Mouse (Mus musculus) midbrain, embryonic 15.5 days (tissue): ENCODE data around the gene Rbpms2. TPM values are rescaled to one million over a fixed set of nuclear protein-coding genes. Genes with fewer than 3 reads are reported as not detected.

Source experiments
- ATAC-seq: fragments of 200-750 bp; cut with Nextera tagmentation; replicated peaks from 2 replicates; pipeline ENCODE4 v1.8.0; 2017; ENCODE audit warnings: moderate TSS enrichment
- H3K27ac ChIP-seq: fragments of 300-500 bp; sonication (generic); 2 replicates; pipeline ENCODE4 v1.5.1; 2015; ENCODE audit warnings: mild to moderate bottlenecking, inconsistent platforms
- H3K27me3 ChIP-seq: fragments of 300-500 bp; sonication (generic); replicated peaks from 2 replicates; pipeline ENCODE4 v1.6.1; 2015; ENCODE audit warnings: inconsistent platforms
- H3K36me3 ChIP-seq: fragments of 300-500 bp; sonication (generic); replicated peaks from 2 replicates; pipeline ENCODE4 v1.6.1; 2015; ENCODE audit warnings: inconsistent platforms
- H3K4me1 ChIP-seq: fragments of 300-500 bp; sonication (generic); 2 replicates; pipeline ENCODE4 v1.6.1; 2015; ENCODE audit warnings: inconsistent platforms
- H3K4me2 ChIP-seq: fragments of 300-500 bp; sonication (generic); 2 replicates; pipeline ENCODE4 v1.6.1; 2015; ENCODE audit warnings: inconsistent platforms, mild to moderate bottlenecking, moderate library complexity
- H3K4me3 ChIP-seq: fragments of 300-500 bp; sonication (generic); 2 replicates; pipeline ENCODE4 v1.5.1; 2015; ENCODE audit warnings: mild to moderate bottlenecking, inconsistent platforms
- H3K9ac ChIP-seq: fragments of 300-500 bp; sonication (generic); 2 replicates; pipeline ENCODE4 v1.6.1; 2015; ENCODE audit warnings: mild to moderate bottlenecking, inconsistent platforms
- H3K9me3 ChIP-seq: fragments of 300-500 bp; sonication (generic); 2 replicates; pipeline ENCODE4 v1.6.1; 2016; ENCODE audit warnings: inconsistent platforms
- WGBS: fragments of 180-500 bp; shearing (Covaris S2); methylation state at CpG from one replicate; pipeline ENCODE4 v1.1.7; 2015; ENCODE audit warnings: mixed read lengths; 5-methylcytosine and 5-hydroxymethylcytosine counted together
- polyA plus RNA-seq: library from polyadenylated mRNA; unstranded; fragments of >200 nt; fragmentation: Nextera tagmentation; extraction: Ambion mirVana; gene quantifications from 2 replicates; pipeline ENCODE4 v1.2.1, GENCODE M21; 2015

Gene Rbpms2
- polyA plus RNA-seq, 1 experiment from 2014 or later, result 3.8 TPM

DNA sequence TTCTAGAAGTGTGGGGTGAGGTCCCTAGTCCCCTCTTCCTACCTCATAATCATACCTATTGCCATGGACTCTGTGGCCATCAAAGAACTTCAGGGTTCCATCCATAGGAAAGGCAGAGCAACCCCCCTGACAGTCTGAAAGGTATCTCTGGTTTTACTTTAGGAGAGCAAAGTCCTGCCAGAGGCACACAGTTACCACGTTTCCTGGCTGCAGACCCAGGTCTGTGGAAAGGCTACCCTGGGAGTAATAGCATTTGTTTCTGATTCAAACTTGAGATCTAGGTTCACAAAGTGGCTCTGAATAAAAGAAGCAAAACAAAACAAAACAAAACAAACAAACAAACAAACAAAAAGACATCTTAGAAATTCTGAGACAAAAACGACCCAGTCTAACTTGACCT, 5.2 kb upstream of the Rbpms2 start:
- H3K4me1 ChIP-seq, result peaks cover 6% of the 10 kb centered on the region
- no peak for ATAC-seq
- no peak overlapping the region for H3K4me2 ChIP-seq
- H3K27me3 ChIP-seq, result peaks cover 21% of the 10 kb centered on the region
- no peaks in the 10 kb centered on the region for H3K36me3 ChIP-seq
- no peaks in the 10 kb centered on the region for H3K9me3 ChIP-seq
- H3K4me3 ChIP-seq, result no peak overlapping the region
- no peak overlapping the region for H3K27ac ChIP-seq
- H3K9ac ChIP-seq, result no peak overlapping the region
- WGBS, result 74% methylated on average over 2 of the region's 2 CpGs

DNA sequence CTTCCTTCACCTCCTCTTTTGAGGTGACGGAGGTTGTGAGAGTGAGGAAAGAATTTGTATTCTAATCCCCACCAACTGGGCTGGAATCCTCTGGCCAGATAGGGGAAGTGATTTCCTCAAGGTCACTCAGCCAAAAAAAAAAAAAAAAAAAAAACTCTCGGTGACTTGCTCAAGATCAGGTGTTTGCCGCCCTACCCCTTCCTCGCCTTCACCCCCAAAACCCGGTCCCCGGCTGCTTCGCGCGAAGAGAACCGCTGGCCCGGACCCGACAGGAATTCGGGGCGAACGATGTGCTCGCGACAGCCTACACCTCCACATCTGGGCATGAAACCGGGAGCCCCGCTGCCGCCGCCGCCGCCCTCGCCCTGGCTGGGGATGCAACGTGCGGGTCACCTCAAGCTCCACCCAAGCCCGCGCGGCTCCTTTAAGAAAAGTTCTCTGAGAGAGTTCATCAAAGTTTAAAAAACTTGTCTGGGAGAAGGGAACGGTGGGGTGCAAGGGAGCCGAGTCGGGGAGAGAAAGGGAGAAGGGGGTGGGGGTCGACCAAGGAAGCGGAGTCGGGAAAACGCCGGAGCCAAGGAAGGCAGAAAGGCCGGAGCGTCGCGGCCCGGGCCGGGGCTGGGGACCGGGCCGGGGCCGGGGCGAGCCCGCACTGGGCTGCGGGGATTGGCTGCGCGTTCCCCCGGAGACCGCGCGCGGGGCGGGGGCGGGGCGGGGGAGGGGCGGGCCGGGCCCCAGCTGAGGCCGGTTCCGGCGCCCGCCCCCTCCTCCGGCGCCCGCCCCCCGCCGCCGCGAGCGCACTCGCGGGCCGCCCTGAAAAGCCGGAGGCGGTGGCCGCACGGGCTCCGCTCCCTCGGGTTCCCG, 551 bp downstream of the Rbpms2 start:
- no peak overlapping the region for H3K27ac ChIP-seq
- no peaks in the 10 kb centered on the region for H3K36me3 ChIP-seq
- H3K4me1 ChIP-seq, result peaks cover 30% of the 10 kb centered on the region
- under 1% methylated on average over 54 of the region's 83 CpGs for WGBS
- H3K9ac ChIP-seq, result peak overlapping the region; percentile 43
- ATAC-seq, result peak; percentile 65
- H3K9me3 ChIP-seq, result no peaks in the 10 kb centered on the region
- H3K27me3 ChIP-seq, result peaks cover 51% of the 10 kb centered on the region
- peak overlapping the region; percentile 100 for H3K4me2 ChIP-seq
- peak overlapping the region; percentile 67 for H3K4me3 ChIP-seq

GRCm38 (mm10) chr9:65630631-65631353, 1.3 kb downstream of the Rbpms2 start:
- peak overlapping the region; percentile 43 for H3K9ac ChIP-seq
- ATAC-seq, result peak; percentile 70
- peaks cover 51% of the 10 kb centered on the region for H3K27me3 ChIP-seq
- H3K4me2 ChIP-seq, result peak overlapping the region; percentile 100
- peaks cover 30% of the 10 kb centered on the region for H3K4me1 ChIP-seq
- no peak overlapping the region for H3K27ac ChIP-seq
- no peaks in the 10 kb centered on the region for H3K9me3 ChIP-seq
- H3K36me3 ChIP-seq, result no peaks in the 10 kb centered on the region
- peak overlapping the region; percentile 67 for H3K4me3 ChIP-seq
- WGBS, result under 1% methylated on average over 58 of the region's 78 CpGs

- WGBS, result 17% methylated on average over 16 of the region's 16 CpGs
- Histone ChIP-seq H3K36me3 (no peaks in the 10 kb centered on the region), H3K4me3 (peak overlapping the region; percentile 67), H3K27me3 (peaks cover 51% of the 10 kb centered on the region), H3K9me3 (no peaks in the 10 kb centered on the region), H3K4me2 (peak overlapping the region; percentile 100), H3K9ac (no peak overlapping the region), H3K4me1 (peaks cover 30% of the 10 kb centered on the region), H3K27ac (no peak overlapping the region)
- no peak for ATAC-seq
These were observed 2.0 kb downstream of the Rbpms2 start for GRCm38 (mm10) chr9:65631354-65632021.

GRCm38 (mm10) chr9:65635766-65636165, 6.3 kb downstream of the Rbpms2 start:
- Histone ChIP-seq H3K27me3 (peaks cover 17% of the 10 kb centered on the region), H3K36me3 (no peaks in the 10 kb centered on the region), H3K27ac (no peak overlapping the region), H3K4me2 (no peak overlapping the region), H3K9ac (no peak overlapping the region), H3K4me3 (no peak overlapping the region), H3K9me3 (no peaks in the 10 kb centered on the region), H3K4me1 (peaks cover 9% of the 10 kb centered on the region)
- no peak for ATAC-seq
- WGBS, result 43% methylated on average over 1 of the region's 1 CpGs

GRCm38 (mm10) chr9:65636926-65637325, 7.5 kb downstream of the Rbpms2 start:
- no peak overlapping the region for H3K9ac ChIP-seq
- no peak overlapping the region for H3K4me2 ChIP-seq
- no peaks in the 10 kb centered on the region for H3K9me3 ChIP-seq
- H3K4me3 ChIP-seq, result no peak overlapping the region
- ATAC-seq, result no peak
- H3K27ac ChIP-seq, result no peak overlapping the region
- H3K4me1 ChIP-seq, result no peaks in the 10 kb centered on the region
- peaks cover 6% of the 10 kb centered on the region for H3K27me3 ChIP-seq
- no peaks in the 10 kb centered on the region for H3K36me3 ChIP-seq
- 88% methylated on average over 4 of the region's 4 CpGs for WGBS

DNA sequence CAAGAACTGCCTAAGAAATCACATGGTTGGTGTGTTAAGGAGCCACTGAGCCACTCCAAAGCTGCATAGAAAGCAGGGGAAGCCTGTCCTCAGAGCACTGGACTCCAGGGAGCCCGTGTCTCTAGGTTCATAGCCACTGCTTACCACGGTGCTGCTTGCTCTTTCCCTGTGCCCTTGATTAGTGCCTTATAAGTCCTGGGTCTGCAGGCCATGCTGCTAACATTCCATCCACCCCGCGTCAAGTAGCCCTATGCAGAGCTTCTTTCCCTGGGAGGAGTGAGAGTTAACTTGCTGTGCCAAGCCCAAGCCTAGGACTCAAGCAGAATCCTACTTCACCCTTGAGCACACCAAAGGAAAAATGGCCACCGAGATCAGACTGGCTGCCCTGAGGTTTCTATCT, 9.6 kb downstream of the Rbpms2 start:
- Histone ChIP-seq H3K27ac (no peak overlapping the region), H3K27me3 (no peaks in the 10 kb centered on the region), H3K9ac (no peak overlapping the region), H3K4me1 (no peaks in the 10 kb centered on the region), H3K36me3 (no peaks in the 10 kb centered on the region), H3K9me3 (no peaks in the 10 kb centered on the region), H3K4me3 (no peak overlapping the region), H3K4me2 (no peak overlapping the region)
- 54% methylated on average over 5 of the region's 5 CpGs for whole genome bisulfite sequencing
- no peak for ATAC-seq

GRCm38 (mm10) chr9:65640838-65641410, 11.5 kb downstream of the Rbpms2 start:
- Histone ChIP-seq H3K4me3 (no peak overlapping the region), H3K27ac (no peak overlapping the region), H3K4me1 (no peaks in the 10 kb centered on the region), H3K27me3 (no peaks in the 10 kb centered on the region), H3K4me2 (no peak overlapping the region), H3K36me3 (no peaks in the 10 kb centered on the region), H3K9me3 (no peaks in the 10 kb centered on the region), H3K9ac (no peak overlapping the region)
- no peak for ATAC-seq
- 4% methylated on average over 5 of the region's 5 CpGs for WGBS

DNA sequence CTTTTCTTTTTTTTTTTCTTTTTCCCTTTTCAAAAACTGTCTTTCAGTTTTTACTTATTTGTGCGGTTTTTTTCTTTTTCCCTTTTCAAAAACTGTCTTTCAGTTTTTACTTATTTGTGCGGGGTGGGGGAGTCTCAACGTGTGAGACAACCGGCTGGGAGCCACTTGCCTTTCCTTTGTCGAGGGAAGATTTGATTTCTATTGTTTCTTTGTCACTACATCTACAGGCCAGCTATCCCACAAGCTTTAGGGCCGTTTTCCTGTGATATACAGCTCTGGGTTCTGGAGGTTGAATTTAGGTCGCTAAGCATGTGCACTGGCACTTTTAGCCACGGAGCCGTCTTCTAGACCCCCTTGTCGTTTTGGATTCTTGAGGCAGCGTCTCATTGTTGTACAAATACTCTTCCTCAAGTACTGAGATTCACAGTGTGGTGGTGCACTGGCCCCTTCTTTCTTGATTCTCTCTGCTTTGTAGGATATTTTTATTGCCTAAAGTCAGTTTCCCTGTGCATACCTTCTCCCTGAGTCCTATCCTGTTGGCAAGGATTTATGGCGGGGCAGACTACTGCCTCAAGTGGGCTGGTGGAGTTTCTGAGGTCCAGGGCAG, 12.1 kb downstream of the Rbpms2 start:
- Histone ChIP-seq H3K4me3 (no peak overlapping the region), H3K4me1 (no peaks in the 10 kb centered on the region), H3K9me3 (no peaks in the 10 kb centered on the region), H3K9ac (no peak overlapping the region), H3K36me3 (no peaks in the 10 kb centered on the region), H3K4me2 (no peak overlapping the region), H3K27me3 (no peaks in the 10 kb centered on the region), H3K27ac (no peak overlapping the region)
- WGBS, result 10% methylated on average over 12 of the region's 12 CpGs
- no peak for ATAC-seq

- Histone ChIP-seq H3K9ac (no peak overlapping the region), H3K27me3 (no peaks in the 10 kb centered on the region), H3K9me3 (no peaks in the 10 kb centered on the region), H3K27ac (no peak overlapping the region), H3K4me3 (no peak overlapping the region), H3K36me3 (no peaks in the 10 kb centered on the region), H3K4me2 (no peak overlapping the region), H3K4me1 (no peaks in the 10 kb centered on the region)
- no peak for ATAC-seq
These were observed 13.1 kb downstream of the Rbpms2 start for GRCm38 (mm10) chr9:65642546-65642945.

GRCm38 (mm10) chr9:65644960-65645359, 15.5 kb downstream of the Rbpms2 start:
- H3K4me2 ChIP-seq, result no peak overlapping the region
- ATAC-seq, result no peak
- H3K27ac ChIP-seq, result no peak overlapping the region
- no peak overlapping the region for H3K9ac ChIP-seq
- no peaks in the 10 kb centered on the region for H3K36me3 ChIP-seq
- H3K4me3 ChIP-seq, result no peak overlapping the region
- no peaks in the 10 kb centered on the region for H3K27me3 ChIP-seq
- 94% methylated on average over 4 of the region's 4 CpGs for WGBS
- no peaks in the 10 kb centered on the region for H3K4me1 ChIP-seq
- no peaks in the 10 kb centered on the region for H3K9me3 ChIP-seq

DNA sequence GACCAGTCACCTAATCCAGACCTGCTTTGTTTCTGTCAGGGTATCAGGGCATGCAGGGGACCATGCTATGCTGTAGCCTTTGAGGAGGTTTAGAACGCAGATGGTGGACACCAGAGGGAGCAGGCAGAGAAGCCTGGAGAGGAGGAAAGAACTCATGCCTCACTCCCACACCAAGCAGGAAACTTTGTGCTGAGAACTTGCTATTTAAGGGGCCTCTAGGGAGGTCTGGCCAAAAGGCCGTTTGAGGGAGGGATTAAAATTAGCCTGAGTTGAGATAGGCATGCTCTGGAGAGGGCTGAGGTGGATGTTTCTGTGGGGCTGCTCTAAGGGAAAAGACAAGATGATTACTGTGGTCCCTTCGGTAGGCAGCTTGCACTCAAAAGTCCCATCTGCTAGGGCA, 16.5 kb downstream of the Rbpms2 start:
- no peak for ATAC-seq
- Histone ChIP-seq H3K27ac (no peak overlapping the region), H3K36me3 (no peaks in the 10 kb centered on the region), H3K9me3 (no peaks in the 10 kb centered on the region), H3K4me3 (no peak overlapping the region), H3K4me1 (no peaks in the 10 kb centered on the region), H3K27me3 (no peaks in the 10 kb centered on the region), H3K4me2 (no peak overlapping the region), H3K9ac (no peak overlapping the region)
- 63% methylated on average over 3 of the region's 3 CpGs for WGBS
